Comparison of ENCODE assay signal across 22 mouse cellular contexts in genomic region chr10:23557828-23558227, GRCm38 (mm10).
DNase-seq lines count a peak whose midpoint lies in the region; ATAC-seq and TF ChIP-seq lines count a peak whose summit lies in the region.
"Had no signal": no experiment of that assay in that cellular context is flagged by ENCODE, and none has a peak within 500 bp of the region (broad histone marks: within the 10 kb centered on the region; RNA-seq: fewer than 3 reads in every experiment).

No protein-coding gene starts in this region.

- peak; percentile 80 for DNase-seq in embryonic facial prominence, embryonic 14.5 days (ENCODE audit: low spot score)
- no peak for DNase-seq in embryonic facial prominence, embryonic 10.5 days (ENCODE audit: low spot score)
- peak; percentile 46 for DNase-seq in adrenal gland, adult 8-10 months
- DNase-seq in lung, postnatal 0 days (ENCODE audit: low spot score) = peak; percentile 44
- DNase-seq in ovary, postnatal 10 days (ENCODE audit: low spot score) = no peak
- DNase-seq in gastrocnemius, adult 2 months = no peak
- DNase-seq: B cell, adult 2 months; cerebellum, adult 11 months; cerebellum, postnatal 25 days; kidney, adult 8-10 months; kidney, postnatal 14 days had no signal

- no peaks in the 10 kb centered on the region for H3K9me3 ChIP-seq in embryonic facial prominence, embryonic 14.5 days (ENCODE audit: control insufficient read depth, low read length)
- no peaks in the 10 kb centered on the region for H3K9me3 ChIP-seq in embryonic facial prominence, embryonic 10.5 days
- no peaks in the 10 kb centered on the region for H3K9me3 ChIP-seq in lung, postnatal 0 days (ENCODE audit: low read length)
- H3K9me3 ChIP-seq in hindbrain, embryonic 12.5 days (replicated peaks) = no peaks in the 10 kb centered on the region
- H3K9me3 ChIP-seq: heart, embryonic 10.5 days; hindbrain, embryonic 13.5 days had no signal

- ATAC-seq in embryonic facial prominence, embryonic 14.5 days (ENCODE audit: low read depth) = no peak
- no peak for ATAC-seq in lung, postnatal 0 days
- ATAC-seq in hindbrain, embryonic 12.5 days (ENCODE audit: low FRiP score) = no peak
- ATAC-seq: activated CD4-positive, CD25-positive, alpha-beta regulatory T cell, adult 4 months; forebrain, embryonic 14.5 days; inflammation-experienced regulatory T-cells, adult 6 months; midbrain, embryonic 16.5 days had no signal

- H3K79me3 ChIP-seq in C2C12 (ENCODE audit: low read depth) = no peaks in the 10 kb centered on the region

- intact Hi-C loops in gastrocnemius, adult 2 months (cut with DNase I) = no loop called here

- H3K4me3 ChIP-seq in embryonic facial prominence, embryonic 14.5 days (ENCODE audit: low read depth, low read length) = no peak overlapping the region
- no peak overlapping the region for H3K4me3 ChIP-seq in embryonic facial prominence, embryonic 10.5 days
- no peak overlapping the region for H3K4me3 ChIP-seq in C2C12 (ENCODE audit: insufficient read depth, poor library complexity, severe bottlenecking)
- no peak overlapping the region for H3K4me3 ChIP-seq in lung, postnatal 0 days (ENCODE audit: low read depth, low read length)
- no peak overlapping the region for H3K4me3 ChIP-seq in gastrocnemius, adult 2 months
- H3K4me3 ChIP-seq in hindbrain, embryonic 12.5 days = no peak overlapping the region
- H3K4me3 ChIP-seq: erythroblast, embryonic 14.5 days; heart, embryonic 10.5 days; hindbrain, embryonic 13.5 days; layer of hippocampus, adult 2 months had no signal

- H3K4me2 ChIP-seq in embryonic facial prominence, embryonic 14.5 days (ENCODE audit: low read depth, low read length) = no peak overlapping the region
- H3K4me2 ChIP-seq in lung, postnatal 0 days (replicated peaks; ENCODE audit: low read depth, low read length) = no peak overlapping the region
- H3K4me2 ChIP-seq in hindbrain, embryonic 12.5 days (replicated peaks) = no peak overlapping the region
- H3K4me2 ChIP-seq: hindbrain, embryonic 13.5 days had no signal

- H3K27me3 ChIP-seq in embryonic facial prominence, embryonic 14.5 days (replicated peaks; ENCODE audit: control insufficient read depth, insufficient read depth, low read length) = no peaks in the 10 kb centered on the region
- H3K27me3 ChIP-seq in embryonic facial prominence, embryonic 10.5 days (replicated peaks; ENCODE audit: low read depth, poor library complexity, severe bottlenecking) = no peaks in the 10 kb centered on the region
- no peaks in the 10 kb centered on the region for H3K27me3 ChIP-seq in C2C12 (ENCODE audit: control insufficient read depth, insufficient read depth, insufficient read length)
- no peaks in the 10 kb centered on the region for H3K27me3 ChIP-seq in lung, postnatal 0 days (replicated peaks; ENCODE audit: insufficient read depth, low read length)
- H3K27me3 ChIP-seq in hindbrain, embryonic 12.5 days = no peaks in the 10 kb centered on the region
- H3K27me3 ChIP-seq: hindbrain, embryonic 13.5 days had no signal

- H3K36me3 ChIP-seq in embryonic facial prominence, embryonic 14.5 days (ENCODE audit: control insufficient read depth, insufficient read depth, low read length) = no peaks in the 10 kb centered on the region
- H3K36me3 ChIP-seq in embryonic facial prominence, embryonic 10.5 days (replicated peaks) = no peaks in the 10 kb centered on the region
- no peaks in the 10 kb centered on the region for H3K36me3 ChIP-seq in C2C12 (ENCODE audit: control insufficient read depth, insufficient read depth)
- no peaks in the 10 kb centered on the region for H3K36me3 ChIP-seq in lung, postnatal 0 days (ENCODE audit: insufficient read depth, low read length)
- H3K36me3 ChIP-seq in hindbrain, embryonic 12.5 days = no peaks in the 10 kb centered on the region
- H3K36me3 ChIP-seq: heart, embryonic 10.5 days; hindbrain, embryonic 13.5 days had no signal

- no peak overlapping the region for H3K9ac ChIP-seq in embryonic facial prominence, embryonic 14.5 days (ENCODE audit: low read depth, low read length)
- no peak overlapping the region for H3K9ac ChIP-seq in lung, postnatal 0 days (replicated peaks; ENCODE audit: low read depth)
- H3K9ac ChIP-seq in hindbrain, embryonic 12.5 days = no peak overlapping the region
- H3K9ac ChIP-seq: hindbrain, embryonic 13.5 days had no signal

- H3K27ac ChIP-seq in embryonic facial prominence, embryonic 14.5 days (replicated peaks; ENCODE audit: low read depth, low read length) = no peak overlapping the region
- H3K27ac ChIP-seq in embryonic facial prominence, embryonic 10.5 days (replicated peaks) = no peak overlapping the region
- H3K27ac ChIP-seq in lung, postnatal 0 days (ENCODE audit: low read length) = no peak overlapping the region
- H3K27ac ChIP-seq in gastrocnemius, adult 2 months = no peak overlapping the region
- no peak overlapping the region for H3K27ac ChIP-seq in hindbrain, embryonic 12.5 days
- H3K27ac ChIP-seq: heart, embryonic 10.5 days; hindbrain, embryonic 13.5 days; layer of hippocampus, adult 2 months; stomach, postnatal 0 days had no signal

- H3K79me2 ChIP-seq in C2C12 (ENCODE audit: control insufficient read depth, insufficient read depth) = no peaks in the 10 kb centered on the region

- TF ChIP-seq CTCF in C2C12 (IDR thresholded peaks at IDR 0.05; ENCODE audit: control insufficient read depth, insufficient read depth, insufficient read length) = no peak
- no peak for TF ChIP-seq CTCF in lung, postnatal 0 days (IDR thresholded peaks at IDR 0.05)
- TF ChIP-seq CTCF in gastrocnemius, adult 2 months (IDR thresholded peaks at IDR 0.05) = no peak

- no peaks in the 10 kb centered on the region for H3K4me1 ChIP-seq in embryonic facial prominence, embryonic 14.5 days (ENCODE audit: control insufficient read depth, insufficient read depth, low read length)
- no peaks in the 10 kb centered on the region for H3K4me1 ChIP-seq in embryonic facial prominence, embryonic 10.5 days
- H3K4me1 ChIP-seq in lung, postnatal 0 days (ENCODE audit: insufficient read depth, low read depth, low read length) = no peaks in the 10 kb centered on the region
- no peaks in the 10 kb centered on the region for H3K4me1 ChIP-seq in hindbrain, embryonic 12.5 days
- H3K4me1 ChIP-seq: heart, embryonic 10.5 days; hindbrain, embryonic 13.5 days had no signal

- WGBS in embryonic facial prominence, embryonic 14.5 days = 52% methylated on average over 3 of the region's 3 CpGs
- WGBS in embryonic facial prominence, embryonic 10.5 days = 90% methylated on average over 3 of the region's 3 CpGs
- 36% methylated on average over 3 of the region's 3 CpGs for WGBS in lung, postnatal 0 days
- WGBS in hindbrain, embryonic 12.5 days = 82% methylated on average over 3 of the region's 3 CpGs

- TF ChIP-seq EP300 in lung, postnatal 0 days (IDR thresholded peaks at IDR 0.05) = no peak

- no peak overlapping the region for H3ac ChIP-seq in C2C12 (ENCODE audit: control insufficient read depth, insufficient read length, low read depth)

TF ChIP-seq in C2C12, 6 proteins besides CTCF, POLR2A, EP300 and RAD21:
- TF ChIP-seq MYOD1 (IDR thresholded peaks at IDR 0.05; ENCODE audit: control insufficient read depth, insufficient read length, low read depth) (peak; percentile 98), MYOG (IDR thresholded peaks at IDR 0.05; ENCODE audit: control insufficient read depth, extremely low read depth, insufficient read length) (no peak), MAX (IDR thresholded peaks at IDR 0.05) (peak; percentile 82), FOSL1 (IDR thresholded peaks at IDR 0.05; ENCODE audit: insufficient read depth, low read length, poor library complexity, severe bottlenecking) (no peak), CEBPB (IDR thresholded peaks at IDR 0.05; ENCODE audit: low read depth) (peak; percentile 77), USF1 (IDR thresholded peaks at IDR 0.05; ENCODE audit: low read depth) (no peak)
TF ChIP-seq in C2C12: peak in this region for 3.

Comparison
In these comparisons a context has a peak if more than half of its experiments do, and no peak if none do; other contexts are left out.
1. DNase-seq: peak in embryonic facial prominence, embryonic 14.5 days (single experiment), adrenal gland, adult 8-10 months (single experiment) and lung, postnatal 0 days (single experiment); none in embryonic facial prominence, embryonic 10.5 days (single experiment), ovary, postnatal 10 days (single experiment) and gastrocnemius, adult 2 months (single experiment).